Mouse (Mus musculus) natural killer cell, adult 2 months (primary cell): ENCODE measurements around the gene Arhgef11.
"Not testable (repeated sequence)": the region's sequence is repeated elsewhere in the genome, so short reads cannot be mapped to it uniquely, and the experiment has no call there.

Experiments
- DNase-seq, 2 experiments: peaks; one replicate each; pipeline ENCODE4 v3.0.0; 2022; ENCODE audit warnings: low spot score in 2 of 2

The Arhgef11 gene

DNA sequence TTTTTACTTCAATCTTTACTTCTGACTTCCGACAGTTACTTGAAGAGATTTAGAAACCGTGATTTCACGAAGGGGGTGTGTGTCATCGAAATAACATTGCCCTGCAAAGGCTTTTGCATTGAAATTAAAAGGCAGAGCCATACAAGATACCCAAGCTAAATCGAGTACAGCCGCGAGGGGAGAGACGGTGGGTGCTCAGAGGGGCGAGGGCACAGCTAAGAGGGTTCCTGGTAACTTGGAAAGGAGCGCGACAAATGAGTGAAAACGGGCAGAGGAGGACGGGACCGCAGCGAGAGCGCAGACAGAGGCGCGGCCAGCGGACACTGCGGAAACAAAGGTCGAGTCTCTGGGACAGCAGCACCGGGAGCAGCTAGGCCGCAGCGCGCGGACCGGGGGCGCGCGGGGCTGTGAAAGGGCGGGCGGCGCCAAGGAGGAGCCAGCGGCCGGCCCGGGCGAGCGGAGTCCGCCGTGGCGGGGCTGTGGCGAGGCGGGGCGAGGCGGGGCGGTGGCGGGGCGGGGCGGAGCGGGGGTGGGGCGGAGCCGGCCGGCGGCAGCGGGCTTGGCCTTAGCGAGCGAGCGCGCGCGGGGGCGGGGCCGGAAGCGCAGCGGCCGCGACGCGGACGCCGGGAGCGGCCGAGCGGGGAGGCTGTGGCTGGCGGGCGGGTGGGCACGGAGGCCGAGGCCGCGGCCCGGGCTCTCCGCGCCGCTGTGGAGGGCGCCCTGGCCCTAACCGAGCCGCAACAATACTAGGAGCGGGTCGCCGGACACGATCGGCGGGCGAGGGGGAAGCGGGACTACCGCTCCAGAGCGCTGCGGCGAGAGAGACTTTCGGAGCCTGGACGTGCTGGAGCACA lies at the start of gene Arhgef11:
Arhgef11 (plus strand) TSS at position 603 of the 854 bp plus-strand sequence.
- DNase-seq: peak; percentile 22 to 51

DNA sequence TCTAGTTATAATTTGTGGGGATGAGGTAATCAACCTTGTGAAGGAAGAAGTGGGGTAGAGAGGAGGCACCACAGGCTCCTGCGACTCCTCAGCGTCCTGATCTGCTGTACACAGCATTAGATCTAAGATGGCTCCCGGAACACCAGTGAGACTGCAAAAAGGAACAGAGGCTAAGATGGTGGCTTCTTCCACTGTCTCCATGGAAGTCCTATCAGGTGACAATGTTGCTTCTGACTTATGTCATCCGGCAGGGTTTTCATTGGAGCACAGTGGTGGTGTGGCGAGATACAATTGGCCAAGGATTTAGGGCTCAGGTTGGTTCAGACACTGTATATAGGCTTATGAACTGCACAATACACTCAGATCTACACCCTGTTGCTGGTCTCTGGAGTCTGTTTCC lies 48.7 kb upstream of the Arhgef11 start:
- DNase-seq: no peak

DNA sequence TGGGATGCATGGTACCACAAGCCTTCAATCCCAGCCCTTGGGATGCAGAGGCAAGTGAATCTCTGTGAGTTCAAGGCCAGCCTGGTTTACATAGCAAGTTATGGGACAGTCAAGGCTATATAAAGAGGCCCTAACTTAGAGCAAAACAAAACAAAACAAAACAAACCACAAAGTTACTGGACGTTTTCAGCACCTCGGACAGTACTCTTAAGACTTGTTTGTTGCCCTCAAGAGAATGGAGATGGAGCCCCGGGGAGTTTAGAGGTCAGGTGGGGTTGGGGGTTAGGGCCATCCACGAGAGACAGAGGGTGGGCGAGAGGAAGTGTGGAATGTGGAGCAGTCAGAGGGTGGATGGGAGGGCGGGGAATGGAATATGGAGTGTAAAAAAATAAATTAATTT lies 41.6 kb upstream of the Arhgef11 start:
- DNase-seq: no peak

DNA sequence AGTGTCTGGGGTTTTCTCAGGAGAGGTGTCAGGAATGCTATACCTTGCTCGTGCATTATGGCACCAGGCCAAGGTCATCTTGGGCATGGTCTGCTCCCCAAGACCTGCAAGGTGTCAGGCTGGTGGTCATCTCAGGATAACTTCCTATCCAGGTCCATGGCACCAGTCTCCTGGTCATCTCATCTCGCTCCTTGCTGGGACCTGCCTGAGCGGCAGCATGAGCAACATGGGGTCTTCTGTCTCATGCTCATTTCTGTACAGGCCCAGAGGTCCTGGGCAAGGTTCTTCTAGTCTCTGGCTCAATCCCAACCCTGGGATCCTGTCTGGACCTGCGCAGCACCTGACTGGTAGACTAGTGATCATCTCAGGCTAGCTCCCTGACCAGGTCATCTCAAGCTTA lies 35.1 kb upstream of the Arhgef11 start:
- no peak for DNase-seq

DNA sequence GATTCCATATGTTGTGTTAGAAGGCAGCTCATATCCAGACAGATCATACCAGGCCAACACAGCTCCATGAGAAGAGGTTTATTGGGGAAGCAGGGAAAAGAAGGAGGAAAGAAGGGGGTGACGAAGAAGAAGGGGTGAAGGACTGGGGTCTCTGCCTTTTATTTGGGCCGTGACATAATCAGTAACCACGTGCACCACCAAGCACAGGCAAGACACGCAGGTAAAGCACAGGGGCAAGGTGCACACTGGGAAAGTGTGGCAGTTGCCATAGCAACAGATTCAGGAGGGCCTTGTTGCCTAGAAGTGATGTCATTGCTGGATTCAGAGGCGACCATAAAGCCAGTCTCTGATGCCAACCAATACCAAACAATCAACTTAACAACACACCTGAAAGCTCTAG lies 23.6 kb upstream of the Arhgef11 start:
- DNase-seq: no peak

DNA sequence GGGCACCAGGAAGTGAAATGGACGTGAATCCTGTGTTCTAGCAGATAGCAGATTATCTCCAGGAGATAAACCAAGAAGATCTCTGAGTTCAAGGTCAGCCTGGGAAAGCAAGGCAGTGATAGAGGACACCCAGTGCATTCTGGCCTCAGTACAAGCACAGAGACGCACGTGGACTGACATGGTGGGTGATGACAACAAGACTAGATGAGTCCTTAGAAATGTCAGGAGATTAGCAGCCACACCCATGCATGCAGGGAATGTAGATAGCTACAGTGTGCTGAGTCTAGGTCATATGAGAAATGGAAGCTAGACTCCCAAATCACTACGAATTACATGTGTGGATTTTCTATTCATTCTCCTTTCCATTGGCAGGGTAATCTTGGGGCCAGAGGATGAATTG lies 22.0 kb upstream of the Arhgef11 start:
- DNase-seq: not testable (repeated sequence)

DNA sequence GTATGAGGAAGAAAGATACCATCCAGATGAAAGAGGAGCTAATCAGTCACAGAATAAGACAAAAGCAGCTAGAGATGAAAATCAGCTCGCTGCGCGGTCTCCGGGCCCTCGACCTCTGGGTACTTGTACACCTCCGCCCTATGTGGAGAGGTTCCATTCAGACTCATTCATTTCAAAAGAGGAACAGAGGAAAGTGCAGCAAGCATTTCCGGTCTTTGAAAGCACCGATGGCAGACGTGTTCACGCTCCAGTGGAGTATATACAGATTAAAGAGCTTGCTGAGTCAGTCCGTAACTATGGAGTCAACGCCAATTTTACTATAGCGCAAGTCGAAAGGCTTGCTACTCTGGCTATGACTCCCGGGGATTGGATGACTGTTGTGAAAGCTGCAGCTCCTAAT lies 16.3 kb upstream of the Arhgef11 start:
- not testable (repeated sequence) for DNase-seq

DNA sequence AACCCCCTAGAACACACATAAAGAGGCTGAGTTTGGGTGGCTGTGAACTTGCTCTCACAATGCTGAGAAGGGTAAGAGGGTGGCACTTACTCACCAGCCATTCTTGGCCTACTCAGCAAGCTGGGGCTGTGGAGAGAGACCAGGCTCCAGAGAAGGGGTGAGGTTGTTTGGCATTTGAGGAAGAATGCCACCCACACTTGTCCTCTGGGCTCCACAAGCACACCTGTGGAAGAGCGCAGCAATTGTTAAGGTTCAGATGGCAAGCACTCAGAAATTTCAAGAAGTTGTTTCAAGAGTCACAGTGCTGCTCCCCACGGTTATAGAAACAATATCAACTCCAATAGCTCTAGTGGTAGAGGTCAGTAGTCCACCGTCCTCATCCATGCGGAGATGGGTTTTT lies 1.0 kb upstream of the Arhgef11 start:
- DNase-seq: no peak

DNA sequence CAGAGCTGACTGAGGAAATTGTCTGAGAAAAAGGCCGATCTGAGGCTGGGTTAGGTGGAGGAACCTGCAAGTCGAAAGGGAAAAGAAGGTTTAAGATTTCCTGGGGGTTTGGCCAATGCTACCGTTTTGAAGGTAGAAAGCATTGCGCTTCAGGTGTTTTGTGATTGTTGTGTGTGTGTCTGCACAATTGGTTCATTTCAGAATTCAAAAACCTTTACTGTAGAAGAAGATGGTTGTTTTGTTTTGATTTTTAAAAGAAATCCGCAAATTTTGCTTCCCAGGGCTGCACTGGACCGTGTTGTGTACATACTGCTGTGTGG lies 412 bp downstream of the Arhgef11 start:
- DNase-seq: no peak

DNA sequence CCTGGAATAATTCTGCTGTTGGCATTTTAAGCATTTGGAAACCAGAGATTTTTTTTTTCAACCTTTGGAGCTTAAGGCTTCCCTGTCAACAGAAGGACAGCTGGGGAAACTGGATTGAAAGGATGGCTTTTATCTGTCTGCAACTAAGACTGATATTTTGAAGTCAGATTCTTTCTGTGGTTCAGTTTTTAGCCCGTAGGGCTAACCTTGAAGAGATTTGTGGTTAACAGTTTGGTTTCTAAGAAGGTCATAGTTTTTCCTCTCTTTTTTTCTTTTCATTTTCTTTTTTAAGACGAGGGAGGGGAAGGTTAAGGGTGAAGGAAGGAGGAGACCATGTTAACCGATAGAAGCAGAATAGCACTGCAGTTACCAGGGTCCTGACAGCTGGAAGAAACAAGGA lies 881 bp downstream of the Arhgef11 start:
- DNase-seq: no peak

DNA sequence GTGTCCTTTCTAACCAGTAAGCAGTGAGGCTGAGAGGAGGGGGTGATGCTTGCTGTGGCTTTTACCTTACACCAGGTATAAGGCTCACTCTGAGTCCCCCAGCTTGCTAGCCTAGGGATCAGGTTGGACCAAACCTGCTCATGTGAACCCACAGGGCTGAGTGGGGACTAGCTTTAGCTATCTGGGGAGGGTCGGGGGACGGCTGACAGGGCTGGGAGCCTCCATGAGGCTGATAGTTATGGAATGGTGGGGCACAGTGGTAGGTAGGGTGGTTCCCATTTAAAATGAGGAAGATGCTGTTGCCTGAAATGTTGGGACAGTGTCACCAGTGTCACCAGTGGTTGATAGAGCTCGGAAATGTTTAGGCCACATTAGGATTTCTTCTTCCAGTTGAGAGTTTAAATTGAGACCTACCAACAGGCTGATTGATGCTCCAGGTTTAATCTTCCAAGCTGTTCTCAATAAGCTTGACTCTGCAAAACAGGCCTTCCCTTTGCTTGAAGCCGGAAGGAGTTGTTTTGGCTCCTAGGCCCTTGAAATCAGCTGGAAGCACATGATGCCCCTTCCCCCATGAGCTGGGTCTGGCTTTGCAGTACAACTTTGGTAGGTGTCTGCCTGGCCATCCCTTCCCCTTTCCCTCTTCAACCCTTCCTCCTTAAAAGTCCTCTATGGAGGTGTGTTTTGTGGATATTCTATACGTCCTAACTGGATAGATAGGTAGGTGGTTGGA lies 1.8 kb downstream of the Arhgef11 start:
- DNase-seq: no peak

DNA sequence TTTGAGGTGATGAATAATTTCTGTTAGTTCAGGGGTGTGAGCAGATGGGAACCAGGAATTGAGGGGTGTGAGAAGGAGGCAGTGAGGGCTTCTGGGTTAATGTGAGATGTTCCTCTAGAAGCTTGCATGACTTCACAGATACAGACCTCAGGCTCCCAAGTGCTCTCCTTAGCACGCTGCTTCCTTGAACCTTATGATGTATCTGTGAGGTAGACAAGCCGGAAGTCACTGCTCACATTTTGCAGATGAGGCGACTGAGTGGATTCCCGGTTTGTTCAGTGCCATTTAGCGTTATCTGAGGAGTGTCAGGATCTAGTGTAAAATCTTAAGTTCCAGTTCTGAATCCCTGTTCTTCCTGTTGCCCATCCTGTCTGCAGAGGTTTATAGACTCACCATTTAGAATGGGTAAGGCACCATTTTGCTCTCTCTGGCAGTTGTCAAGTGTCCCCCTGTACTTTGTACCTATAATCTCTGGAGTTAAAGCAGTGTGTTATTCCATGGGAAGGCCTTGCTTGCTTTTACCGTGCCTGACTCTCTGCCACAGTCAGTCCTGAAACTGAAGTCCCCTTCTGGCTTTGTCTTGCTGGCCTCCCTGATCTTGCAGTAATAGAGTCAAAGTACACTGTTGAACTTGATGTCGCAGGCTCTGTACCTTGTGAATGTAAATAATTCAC lies 3.0 kb downstream of the Arhgef11 start:
- DNase-seq: no peak

DNA sequence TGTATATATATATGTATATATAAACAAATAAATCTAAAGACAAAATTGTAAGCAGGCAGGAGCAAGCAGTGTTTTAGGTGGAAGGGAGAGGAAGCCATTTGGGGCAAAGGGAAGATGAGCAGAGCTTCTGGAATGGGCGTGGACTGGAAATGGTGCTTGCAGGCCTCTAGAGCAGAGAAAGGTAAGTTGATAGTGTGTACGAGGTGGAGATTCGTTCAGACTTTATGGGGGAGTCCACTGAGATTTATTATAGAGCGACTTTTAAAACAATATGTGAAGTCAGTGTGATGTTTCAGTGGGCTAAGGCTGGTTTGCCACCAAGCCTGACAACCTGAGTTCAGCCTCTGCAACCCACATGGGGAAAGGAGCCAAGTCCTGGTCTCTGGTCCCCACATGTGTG lies 7.5 kb downstream of the Arhgef11 start:
- no peak for DNase-seq

DNA sequence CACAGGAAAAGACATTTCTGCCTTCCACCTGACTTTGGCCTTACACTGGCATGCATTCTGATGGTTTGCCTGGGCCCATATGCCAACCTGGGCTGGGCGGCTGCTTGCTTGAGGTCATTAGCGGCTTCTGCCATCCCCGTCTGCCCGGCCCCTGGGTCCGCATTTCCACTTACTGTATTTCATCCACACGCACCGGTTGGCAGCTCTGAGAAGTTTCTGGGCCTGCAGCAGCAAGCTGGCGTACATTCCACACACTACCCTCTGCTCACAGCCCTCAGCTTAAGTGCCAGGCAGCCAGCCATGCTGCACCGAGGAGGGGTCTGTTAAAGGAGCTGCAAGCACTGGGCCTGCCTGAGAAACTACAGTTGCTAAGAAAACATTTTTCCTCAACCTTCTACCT lies 13.5 kb downstream of the Arhgef11 start:
- no peak for DNase-seq

DNA sequence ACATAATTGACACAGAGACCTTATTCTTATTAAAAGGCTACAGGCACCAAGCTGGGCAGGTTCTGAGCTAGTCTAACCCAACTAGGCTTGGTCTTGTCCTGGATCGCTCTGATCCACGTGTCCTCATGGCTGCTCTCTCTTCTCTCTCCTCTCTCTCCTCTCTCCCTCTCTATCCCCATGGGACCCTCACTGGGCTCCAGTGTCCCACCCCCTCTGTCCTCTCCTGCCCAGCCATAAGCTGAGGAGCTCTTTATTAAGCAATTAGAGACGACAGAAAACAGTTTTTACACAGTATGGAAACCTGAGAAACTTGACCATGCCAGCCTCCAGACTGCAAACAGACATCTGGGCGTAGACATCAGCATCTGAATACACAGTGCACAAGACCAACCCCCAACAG lies 14.0 kb downstream of the Arhgef11 start:
- no peak for DNase-seq

DNA sequence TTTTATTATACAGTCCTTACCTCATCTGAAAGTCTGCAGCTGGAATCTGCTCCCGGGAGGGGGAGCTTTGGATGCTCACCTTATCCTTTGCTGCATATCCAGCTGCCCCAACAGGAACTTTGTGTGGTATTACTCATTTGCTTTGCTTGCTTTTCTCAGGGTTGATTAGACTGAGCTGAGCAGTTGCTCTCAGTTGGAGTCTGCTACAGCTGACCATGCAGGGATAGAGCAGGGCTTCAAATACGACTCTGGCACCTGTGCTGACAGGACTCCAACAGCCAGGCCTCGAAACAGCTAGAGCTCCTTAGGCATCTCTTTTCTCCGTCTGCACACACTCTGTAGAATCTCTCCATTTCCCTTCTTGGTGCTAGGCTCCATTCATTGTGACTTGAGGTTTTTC lies 18.2 kb downstream of the Arhgef11 start:
- no peak for DNase-seq

DNA sequence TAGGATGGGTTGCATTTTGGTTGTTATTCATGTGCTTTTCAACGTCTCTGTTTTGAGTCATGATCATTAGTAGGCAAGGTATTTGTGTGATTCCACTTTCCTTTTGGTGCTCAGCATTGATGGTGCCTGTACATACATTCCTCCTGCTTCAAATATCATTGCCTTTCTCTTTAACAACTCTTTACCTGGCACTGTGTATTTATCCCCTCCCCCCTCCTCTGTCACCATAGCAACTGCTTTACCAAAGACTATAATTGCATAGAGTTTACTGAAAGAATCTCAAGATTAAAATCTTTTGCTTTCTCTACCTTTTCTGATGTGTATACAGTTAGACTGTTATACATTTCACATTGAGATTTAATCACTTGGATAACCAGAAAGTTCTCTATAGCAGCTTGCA lies 26.1 kb downstream of the Arhgef11 start:
- DNase-seq: no peak

DNA sequence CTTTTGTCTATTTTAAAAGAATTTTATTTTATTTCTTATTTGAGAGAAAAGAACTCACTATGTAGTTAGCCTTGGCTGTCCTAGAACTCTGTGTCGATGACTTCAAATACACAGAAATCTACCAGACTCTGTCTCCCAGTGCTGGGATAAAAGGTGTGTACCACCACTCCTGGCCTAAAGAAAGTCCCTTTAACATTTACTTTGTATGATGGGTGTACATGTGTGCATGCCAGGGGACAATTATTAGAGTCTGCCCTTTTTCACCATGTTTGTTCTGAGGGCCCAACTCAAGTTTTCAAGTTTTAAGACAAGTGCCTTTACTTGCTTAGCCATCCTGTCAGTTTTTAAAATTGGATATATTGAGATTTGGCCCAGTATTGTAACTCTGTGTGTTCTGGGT lies 28.8 kb downstream of the Arhgef11 start:
- DNase-seq: no peak

DNA sequence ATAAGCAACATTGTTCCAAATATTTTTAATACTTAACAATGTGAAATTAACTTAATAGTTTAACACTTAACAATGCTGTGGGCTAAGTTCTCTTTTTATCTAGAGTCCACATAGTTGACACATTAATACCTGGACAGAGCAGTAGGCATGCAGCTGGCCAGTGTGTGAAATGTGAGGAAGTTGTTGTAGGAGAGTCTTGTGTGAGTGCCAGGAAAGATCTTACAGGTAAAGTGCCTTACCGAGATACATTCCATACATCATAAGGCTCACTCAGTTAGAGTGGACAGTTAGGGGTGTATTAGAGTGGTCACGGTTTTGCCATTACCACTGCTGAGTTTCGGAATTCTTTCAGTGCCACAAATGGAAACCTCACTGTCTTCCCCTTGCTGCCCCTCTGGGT lies 31.7 kb downstream of the Arhgef11 start:
- DNase-seq: no peak

DNA sequence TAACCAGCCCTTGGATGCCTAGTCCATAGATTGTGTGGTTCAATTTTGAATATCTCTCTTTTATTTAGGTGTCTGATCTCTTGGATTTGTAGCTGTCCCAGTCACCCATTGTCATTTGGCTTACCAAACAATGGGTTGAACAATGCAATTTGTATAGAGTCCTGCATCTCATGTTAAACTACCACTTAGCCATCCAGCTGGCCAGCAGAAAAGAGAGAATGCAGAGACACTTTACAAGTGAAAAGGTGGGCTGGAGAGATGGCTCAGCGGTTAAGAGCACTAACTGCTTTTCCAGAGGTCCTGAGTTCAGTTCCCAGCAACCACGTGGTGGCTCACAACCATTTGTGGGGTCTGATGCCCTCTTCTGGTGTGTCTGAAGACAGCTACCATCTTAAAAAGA lies 41.0 kb downstream of the Arhgef11 start:
- DNase-seq: no peak

DNA sequence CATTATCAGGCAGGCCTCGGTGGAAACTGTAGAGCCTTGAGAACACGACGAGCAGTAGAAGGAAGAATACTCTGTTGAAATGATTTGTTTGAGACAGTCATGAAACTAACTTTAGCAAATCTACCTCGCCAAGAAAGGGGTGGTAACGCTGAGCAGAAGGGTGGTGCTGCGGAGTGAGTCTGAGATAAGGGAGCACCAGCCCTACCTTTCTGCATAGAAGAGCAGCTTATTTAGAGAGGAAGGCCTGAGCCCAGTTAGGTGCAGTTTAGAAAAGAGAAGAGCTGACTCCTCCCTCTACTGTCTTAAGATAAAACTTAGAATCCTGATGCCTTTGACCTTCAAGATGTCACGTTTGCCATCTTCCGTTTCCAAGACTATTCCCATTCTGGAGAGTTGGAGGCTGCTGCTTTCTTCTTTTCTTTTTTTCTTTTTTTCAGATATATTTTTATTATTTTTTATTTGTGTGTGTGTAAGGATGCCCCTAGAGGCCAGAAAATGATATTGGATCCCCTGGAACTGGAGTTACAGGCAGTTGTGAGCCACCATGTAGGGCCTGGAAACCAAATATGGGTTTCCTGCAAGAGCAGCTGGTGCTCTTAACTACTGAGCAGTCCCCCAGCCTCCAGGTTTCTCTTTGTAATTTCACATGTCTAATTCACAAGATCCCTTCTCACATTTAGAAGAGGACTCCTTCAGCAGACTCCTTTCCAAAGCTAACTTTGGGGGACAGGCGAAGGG lies 42.5 kb downstream of the Arhgef11 start:
- no peak for DNase-seq

DNA sequence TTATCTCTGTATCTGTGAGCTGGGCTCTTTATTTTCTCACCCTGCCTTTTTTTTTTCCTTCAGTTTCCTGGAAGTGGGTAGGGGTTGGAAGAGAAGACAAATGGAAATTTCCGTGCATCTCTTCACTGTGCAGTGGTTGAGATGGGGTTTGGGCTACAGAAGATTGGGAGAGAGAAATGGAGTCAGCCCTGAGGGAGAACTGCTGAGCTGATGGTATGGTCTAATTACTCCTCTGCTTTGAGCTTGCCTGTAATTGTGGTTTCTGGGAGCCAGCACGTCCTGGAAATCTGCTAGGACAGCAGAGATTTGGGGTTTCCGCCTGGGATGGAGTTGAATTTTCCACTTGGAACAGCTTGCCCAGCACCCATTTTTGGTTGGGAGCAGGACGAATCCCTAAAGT lies 43.1 kb downstream of the Arhgef11 start:
- DNase-seq: no peak
